Mouse (Mus musculus): ENCODE results near the gene Ctbs. TPM values are rescaled to one million over a fixed set of nuclear protein-coding genes. Genes with fewer than 3 reads are reported as not detected.

Gene Ctbs
- polyA plus RNA-seq, 1 experiment from 2014 or later = 5.2 TPM

DNA sequence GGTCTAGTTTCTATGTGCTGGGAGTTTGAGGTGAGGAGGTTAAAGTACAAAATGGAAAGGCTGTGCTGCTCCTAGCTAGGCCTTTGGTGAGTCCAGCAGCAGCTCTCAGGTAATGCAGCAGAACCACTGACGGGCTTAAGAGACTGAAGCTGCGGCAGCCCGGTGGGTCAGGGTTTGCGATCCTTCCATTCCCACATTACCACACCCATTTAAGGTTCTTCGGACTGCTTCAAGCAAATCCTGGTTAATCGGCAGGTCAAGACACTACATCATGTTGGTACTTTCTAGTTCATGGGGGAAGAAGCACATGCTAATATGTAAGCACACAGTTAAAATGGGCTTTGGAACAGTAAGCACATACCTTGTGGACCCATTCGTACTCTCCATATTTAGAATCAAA is 57.1 kb downstream of the Ctbs start:
- no peak overlapping the region for H3K4me3 ChIP-seq
- H3K27ac ChIP-seq (replicated peaks) = no peak overlapping the region
- H3K4me1 ChIP-seq = peaks cover 7% of the 10 kb centered on the region
- no peak for DNase-seq (ENCODE audit: low spot score)
- H3K9me3 ChIP-seq = no peaks in the 10 kb centered on the region
- WGBS = 95% methylated on average over 7 of the region's 7 CpGs
- no peaks in the 10 kb centered on the region for H3K27me3 ChIP-seq (replicated peaks; ENCODE audit: low read depth, poor library complexity, severe bottlenecking)
- H3K36me3 ChIP-seq (replicated peaks) = peaks cover 94% of the 10 kb centered on the region

Other genes with a start within 250 kb of the Ctbs start
- 0.55 and 0.72 TPM in 2 replicates for gene Lpar3, start 228.8 kb upstream of the Ctbs start, polyA plus RNA-seq (2016; fragmentation: Nextera tagmentation; extraction: Ambion mirVana)
- gene Ssx2ip, start 45.2 kb upstream of the Ctbs start, polyA plus RNA-seq (2016; fragmentation: Nextera tagmentation; extraction: Ambion mirVana) = 28.0 and 30.5 TPM in 2 replicates
- gene Spata1, start 50.0 kb downstream of the Ctbs start, polyA plus RNA-seq (2016; fragmentation: Nextera tagmentation; extraction: Ambion mirVana) = 6.0 and 7.4 TPM in 2 replicates
- gene Gng5, start 50.0 kb downstream of the Ctbs start, polyA plus RNA-seq (2016; fragmentation: Nextera tagmentation; extraction: Ambion mirVana) = 1,248 and 1,288 TPM in 2 replicates
- 65.8 and 66.6 TPM in 2 replicates for gene Rpf1, start 71.6 kb downstream of the Ctbs start, polyA plus RNA-seq (2016; fragmentation: Nextera tagmentation; extraction: Ambion mirVana)
- gene Uox, start 120.6 kb downstream of the Ctbs start, polyA plus RNA-seq (2016; fragmentation: Nextera tagmentation; extraction: Ambion mirVana) = not detected in 2 replicates
- gene Dnase2b, start 165.8 kb downstream of the Ctbs start, polyA plus RNA-seq (2016; fragmentation: Nextera tagmentation; extraction: Ambion mirVana) = not detected in 2 replicates
- not detected in 2 replicates for gene 4930503B20Rik, start 201.5 kb downstream of the Ctbs start, polyA plus RNA-seq (2016; fragmentation: Nextera tagmentation; extraction: Ambion mirVana)
- 0.55 and 0.92 TPM in 2 replicates for gene Samd13, start 235.8 kb downstream of the Ctbs start, polyA plus RNA-seq (2016; fragmentation: Nextera tagmentation; extraction: Ambion mirVana)

All from embryonic facial prominence, embryonic 10.5 days (tissue).